Mouse (Mus musculus) midbrain, embryonic 11.5 days (tissue): ENCODE data around the gene Wdr54. TPM values are rescaled to one million over a fixed set of nuclear protein-coding genes. Genes with fewer than 3 reads are reported as not detected.
A peak's percentile ranks its signal among the peaks of the same experiment; 100 is the strongest.

Experiments
- ATAC-seq: fragments of 200-750 bp; cut with Nextera tagmentation; 2 replicates; pipeline ENCODE4 v1.8.0; 2017; ENCODE audit warnings: moderate TSS enrichment, moderate library complexity; ENCODE audit not compliant: low FRiP score
- DNase-seq: peaks from one replicate; pipeline ENCODE4 v3.0.0; 2015; ENCODE audit warnings: low spot score; ENCODE audit errors: missing footprints
- H3K27ac ChIP-seq: fragments of 300-500 bp; sonication (generic); 2 replicates; pipeline ENCODE4 v1.5.1; 2014; ENCODE audit warnings: low read depth, low read length
- H3K27me3 ChIP-seq: fragments of 300-500 bp; sonication (generic); 2 replicates; pipeline ENCODE4 v1.6.1; 2014; ENCODE audit warnings: mild to moderate bottlenecking, low read length, moderate library complexity, mixed read lengths; ENCODE audit not compliant: control insufficient read depth, insufficient read depth
- H3K36me3 ChIP-seq: fragments of 300-500 bp; sonication (generic); 2 replicates; pipeline ENCODE4 v1.6.1; 2014; ENCODE audit warnings: mild to moderate bottlenecking, low read length, moderate library complexity, mixed read lengths; ENCODE audit not compliant: control insufficient read depth, insufficient read depth
- H3K4me1 ChIP-seq: fragments of 300-500 bp; sonication (generic); 2 replicates; pipeline ENCODE4 v1.6.1; 2014; ENCODE audit warnings: low read length; ENCODE audit not compliant: control insufficient read depth, insufficient read depth
- H3K4me2 ChIP-seq: fragments of 300-500 bp; sonication (generic); 2 replicates; pipeline ENCODE4 v1.6.1; 2014; ENCODE audit warnings: mild to moderate bottlenecking, moderate library complexity
- H3K4me3 ChIP-seq: fragments of 300-500 bp; sonication (generic); 2 replicates; pipeline ENCODE4 v1.5.1; 2014; ENCODE audit warnings: low read depth, low read length
- H3K9ac ChIP-seq: fragments of 300-500 bp; sonication (generic); 2 replicates; pipeline ENCODE4 v1.6.1; 2014; ENCODE audit warnings: low read length
- H3K9me3 ChIP-seq: fragments of 300-500 bp; sonication (generic); 2 replicates; pipeline ENCODE4 v1.6.1; 2016; ENCODE audit warnings: low read length; ENCODE audit not compliant: control insufficient read depth
- WGBS: fragments of 180-500 bp; shearing (Covaris S2); extraction: QIAGEN DNeasy Blood & Tissue Kit; methylation state at CpG from one replicate; pipeline ENCODE4 v1.1.7; 2014; 5-methylcytosine and 5-hydroxymethylcytosine counted together
- polyA plus RNA-seq: library from polyadenylated mRNA; unstranded; fragments of >200 nt; fragmentation: Nextera tagmentation; extraction: Ambion mirVana; gene quantifications from 2 replicates; pipeline ENCODE4 v1.2.1, GENCODE M21; 2014

Wdr54 gene
- polyA plus RNA-seq, 1 experiment from 2014 or later: 13.7 TPM

DNA sequence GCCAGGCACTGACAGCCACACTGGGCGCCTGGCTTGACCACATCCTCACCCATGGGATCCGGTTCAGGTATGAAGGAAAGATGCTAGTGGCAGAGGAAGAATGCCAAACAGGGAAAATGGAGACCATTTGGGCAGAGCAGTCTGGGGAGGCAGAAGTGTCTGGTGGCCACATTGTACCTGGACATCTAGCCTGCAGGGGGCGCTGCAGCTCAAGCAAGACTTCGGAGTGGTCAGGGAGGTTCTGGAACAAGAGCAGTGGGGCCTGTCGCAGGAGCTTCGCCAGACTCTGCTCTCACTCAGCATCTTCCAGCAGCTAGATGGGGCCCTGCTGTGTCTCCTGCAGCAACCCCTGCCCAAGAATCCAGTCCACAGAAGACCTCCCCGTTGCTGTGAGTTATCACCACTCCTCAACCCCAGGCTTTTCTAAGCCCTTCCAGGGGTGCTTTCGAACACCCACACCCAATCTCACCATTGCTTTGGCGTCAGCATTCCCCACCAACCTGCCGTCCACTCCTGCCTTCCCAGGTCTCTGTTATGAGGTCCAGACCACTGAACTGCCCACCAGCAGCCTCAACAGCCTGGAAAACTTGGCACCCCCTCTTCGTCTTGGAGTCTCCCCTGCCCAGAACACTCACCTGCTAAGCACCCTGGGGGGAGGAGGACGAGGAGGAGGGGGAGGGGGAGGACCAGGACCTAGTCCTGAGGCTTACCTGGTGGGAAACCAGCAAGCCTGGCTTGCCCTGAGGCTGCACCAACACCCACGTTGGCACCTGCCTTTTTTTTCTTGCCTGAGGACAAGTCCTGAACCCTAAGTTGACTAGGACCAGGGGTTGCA lies 48.4 kb downstream of the Wdr54 start:
- Histone ChIP-seq H3K9me3 (no peaks in the 10 kb centered on the region), H3K9ac (peak overlapping the region; percentile 93), H3K4me1 (peaks cover 19% of the 10 kb centered on the region), H3K4me2 (peak overlapping the region; percentile 91), H3K27me3 (peaks cover 7% of the 10 kb centered on the region; the same call in 1 of the 2 replicates), H3K4me3 (peak overlapping the region; percentile 94), H3K27ac (no peak overlapping the region), H3K36me3 (no peaks in the 10 kb centered on the region)
- 42% methylated on average over 12 of the region's 13 CpGs for WGBS
- ATAC-seq: peak; percentile 51
- peak; percentile 94 for DNase-seq

DNA sequence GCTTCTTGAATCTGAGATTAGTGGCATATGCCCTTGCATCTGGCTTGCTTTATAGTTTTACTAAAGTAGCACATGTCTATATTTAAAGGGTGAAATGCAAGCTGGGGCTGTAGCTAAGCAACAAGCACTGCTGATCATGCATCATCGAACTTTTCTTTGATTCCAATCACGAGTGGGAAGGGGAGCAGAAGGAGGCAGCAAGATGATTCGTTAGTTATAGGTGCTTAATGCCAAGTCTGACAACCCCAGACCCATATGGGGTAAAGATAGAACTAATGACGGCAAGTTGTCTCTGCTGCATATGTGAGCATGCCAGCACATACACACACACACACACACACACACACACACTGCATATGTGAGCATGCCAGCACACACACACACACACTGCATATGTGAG lies 52.0 kb downstream of the Wdr54 start:
- peaks cover 21% of the 10 kb centered on the region for H3K4me1 ChIP-seq
- WGBS: 78% methylated on average over 4 of the region's 4 CpGs
- no peak overlapping the region for H3K9ac ChIP-seq
- no peaks in the 10 kb centered on the region for H3K9me3 ChIP-seq
- no peak for DNase-seq
- no peak overlapping the region for H3K4me3 ChIP-seq
- H3K36me3 ChIP-seq: no peaks in the 10 kb centered on the region
- H3K27me3 ChIP-seq: peaks cover 9% of the 10 kb centered on the region; the same call in 1 of the 2 replicates
- no peak overlapping the region for H3K4me2 ChIP-seq
- no peak for ATAC-seq
- no peak overlapping the region for H3K27ac ChIP-seq

DNA sequence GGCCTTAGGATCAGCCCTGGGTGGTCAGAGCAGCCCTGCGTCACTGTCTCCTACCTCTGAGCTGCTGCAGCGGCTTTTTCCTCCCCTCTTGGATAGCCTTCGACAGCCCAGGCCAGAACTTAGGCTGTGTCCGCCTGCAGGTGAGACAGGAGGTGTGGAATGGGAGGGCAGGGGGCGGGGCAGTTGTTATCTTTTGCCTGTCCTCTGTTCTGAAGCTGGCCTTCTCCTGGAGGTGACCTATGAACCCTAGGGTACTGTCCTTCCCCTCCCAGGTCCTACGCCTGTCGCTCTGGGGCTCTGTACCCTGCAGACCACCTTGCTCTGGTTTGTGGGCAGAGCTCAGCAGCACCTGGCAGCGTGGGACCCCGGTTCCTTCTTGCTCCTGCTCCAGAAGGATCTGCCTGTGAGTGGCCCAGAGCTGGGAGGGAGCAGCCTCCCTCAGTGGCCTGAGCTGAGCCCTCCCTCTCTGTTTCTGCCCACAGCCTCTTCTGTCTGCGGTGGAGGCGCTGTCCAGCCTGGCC lies 53.0 kb downstream of the Wdr54 start:
- 47% methylated on average over 11 of the region's 11 CpGs for WGBS
- H3K4me3 ChIP-seq: no peak overlapping the region
- H3K4me2 ChIP-seq: peak overlapping the region; percentile 99; the same call in 1 of the 2 replicates
- peak overlapping the region; percentile 5; the same call in 1 of the 2 replicates for H3K9ac ChIP-seq
- ATAC-seq: no peak
- H3K36me3 ChIP-seq: no peaks in the 10 kb centered on the region
- H3K27ac ChIP-seq: no peak overlapping the region
- H3K9me3 ChIP-seq: no peaks in the 10 kb centered on the region
- DNase-seq: no peak
- H3K27me3 ChIP-seq: peaks cover 9% of the 10 kb centered on the region; the same call in 1 of the 2 replicates
- H3K4me1 ChIP-seq: peaks cover 18% of the 10 kb centered on the region

DNA sequence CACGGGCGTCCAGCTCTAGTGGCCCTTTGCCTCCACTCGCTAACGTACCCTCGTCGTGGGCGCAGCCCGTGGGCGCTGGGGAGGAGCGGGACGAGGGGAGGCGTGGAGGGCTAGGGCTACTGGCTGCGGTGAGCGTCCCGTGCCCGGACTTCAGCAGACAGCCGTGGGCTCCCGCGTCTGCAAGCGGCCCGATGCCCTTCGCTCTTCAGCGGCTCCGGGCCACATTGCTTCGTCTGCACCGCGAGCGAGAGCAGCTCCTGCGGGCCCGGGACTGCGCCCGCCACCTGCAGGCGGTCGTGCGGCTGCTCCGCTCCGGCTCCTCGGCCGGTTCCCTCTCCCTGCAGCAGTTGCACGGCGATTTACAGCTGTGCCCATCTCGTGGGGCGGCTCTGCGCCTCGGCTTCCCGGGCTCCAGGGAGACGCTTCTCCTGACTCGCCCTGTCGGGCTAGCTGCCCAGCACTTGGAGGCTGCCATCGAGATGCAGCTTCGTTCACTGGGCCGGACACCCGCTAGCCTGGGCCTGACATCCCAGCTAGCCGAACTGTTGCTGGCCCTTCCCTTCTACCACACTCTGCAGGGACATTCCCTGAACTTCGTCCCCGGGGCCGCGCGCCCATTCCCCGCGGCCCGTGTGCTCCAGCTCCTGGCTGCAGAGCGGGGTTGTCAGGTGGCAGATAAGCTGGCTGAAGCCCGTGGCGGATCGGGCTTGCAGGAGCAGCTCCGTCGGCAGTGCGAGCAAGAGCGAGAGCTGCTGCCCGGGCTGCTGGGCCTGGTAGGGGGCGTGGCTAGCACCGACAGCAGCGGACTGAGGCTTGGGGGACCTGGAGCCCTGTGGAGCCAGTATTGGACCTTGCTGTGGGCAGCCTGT lies 54.3 kb downstream of the Wdr54 start:
- peaks cover 13% of the 10 kb centered on the region for H3K4me1 ChIP-seq

DNA sequence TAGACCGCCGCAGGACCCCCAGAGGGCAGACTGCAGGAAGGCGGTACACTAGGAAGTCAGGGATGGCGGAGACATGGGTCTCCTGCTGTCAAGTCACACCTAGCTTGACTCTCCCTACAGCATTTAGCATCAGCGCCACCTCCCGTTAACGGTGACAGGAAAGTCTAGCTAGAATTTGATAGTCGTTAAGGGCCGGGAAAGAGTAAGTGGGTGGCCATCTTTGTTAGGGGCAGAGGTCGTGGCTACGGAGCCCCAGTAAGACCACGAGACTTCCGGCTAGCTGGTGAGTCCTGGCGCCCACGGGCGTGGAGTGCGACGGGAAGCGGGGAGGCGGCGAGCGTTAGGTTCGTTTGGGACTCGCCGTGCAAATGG lies 54.9 kb downstream of the Wdr54 start, which contains the start of the genes Ccdc142 and Gm42688:
Ccdc142 (plus strand) TSS at position 286 of the 372 bp plus-strand sequence.
Gm42688 (plus strand) TSS at position 302 of the 372 bp plus-strand sequence.
- H3K4me1 ChIP-seq: peaks cover 13% of the 10 kb centered on the region
- ATAC-seq (peak; percentile 87), DNase-seq (peak; percentile 96)
- H3K27me3 ChIP-seq: peaks cover 9% of the 10 kb centered on the region; the same call in 1 of the 2 replicates
- under 1% methylated on average over 25 of the region's 25 CpGs for WGBS
- peak within 1 kb of the TSS; percentile 75 for H3K9ac ChIP-seq
- H3K36me3 ChIP-seq: no peaks in the 10 kb centered on the region
- H3K4me3 ChIP-seq: peak within 1 kb of the TSS; percentile 72
- no peaks in the 10 kb centered on the region for H3K9me3 ChIP-seq
- H3K27ac ChIP-seq: peak within 1 kb of the TSS; percentile 58
- H3K4me2 ChIP-seq: peak within 1 kb of the TSS; percentile 99

More for the DNA sequence above, 54.3 kb downstream of the Wdr54 start:
- Histone ChIP-seq H3K9me3 (no peaks in the 10 kb centered on the region), H3K27ac (peak overlapping the region; percentile 58), H3K4me3 (peak overlapping the region; percentile 72), H3K4me2 (peak overlapping the region; percentile 99), H3K27me3 (peaks cover 9% of the 10 kb centered on the region; the same call in 1 of the 2 replicates), H3K36me3 (no peaks in the 10 kb centered on the region), H3K9ac (peak overlapping the region; percentile 75)
- DNase-seq (peak; percentile 98), ATAC-seq (peak; percentile 80)
- WGBS: under 1% methylated on average over 74 of the region's 74 CpGs

Other genes with a start within 250 kb of the Wdr54 start
- 0.91 and 1.1 TPM in 2 replicates for gene Sema4f, start 216.6 kb downstream of the Wdr54 start, polyA plus RNA-seq
- 0.18 TPM in 1 of 2 replicates, not detected in the other for gene M1ap, start 209.5 kb downstream of the Wdr54 start, polyA plus RNA-seq
- 4.0 and 5.2 TPM in 2 replicates for gene Dok1, start 122.9 kb downstream of the Wdr54 start, polyA plus RNA-seq
- 6.6 and 6.8 TPM in 2 replicates for gene Loxl3, start 122.2 kb downstream of the Wdr54 start, polyA plus RNA-seq
- gene Aup1, start 101.9 kb downstream of the Wdr54 start, polyA plus RNA-seq: 109 and 111 TPM in 2 replicates
- 28.2 and 30.0 TPM in 2 replicates for gene Htra2, start 101.1 kb downstream of the Wdr54 start, polyA plus RNA-seq
- gene Dqx1, start 98.6 kb downstream of the Wdr54 start, polyA plus RNA-seq: 0.43 and 0.68 TPM in 2 replicates
- not detected in 2 replicates for gene Tlx2, start 86.1 kb downstream of the Wdr54 start, polyA plus RNA-seq
- gene Pcgf1, start 78.5 kb downstream of the Wdr54 start, polyA plus RNA-seq: 31.5 and 35.5 TPM in 2 replicates
- gene Lbx2, start 70.0 kb downstream of the Wdr54 start, polyA plus RNA-seq: 0.44 TPM in 1 of 2 replicates, not detected in the other
- gene Ccdc142, start 54.8 kb downstream of the Wdr54 start, polyA plus RNA-seq: 0.83 and 1.00 TPM in 2 replicates
- 1.2 and 2.3 TPM in 2 replicates for gene Gm42688, start 54.8 kb downstream of the Wdr54 start, polyA plus RNA-seq
- gene Mrpl53, start 47.4 kb downstream of the Wdr54 start, polyA plus RNA-seq: 120 and 130 TPM in 2 replicates
- gene Mogs, start 40.9 kb downstream of the Wdr54 start, polyA plus RNA-seq: 21.6 and 23.4 TPM in 2 replicates
- gene Wbp1, start 34.8 kb downstream of the Wdr54 start, polyA plus RNA-seq: 134 and 153 TPM in 2 replicates
- gene Ino80b, start 31.0 kb downstream of the Wdr54 start, polyA plus RNA-seq: 18.8 and 19.4 TPM in 2 replicates
- 13.6 and 16.6 TPM in 2 replicates for gene Rtkn, start 20.9 kb downstream of the Wdr54 start, polyA plus RNA-seq
- gene 1700003E16Rik, start within 50 bp of the Wdr54 start, polyA plus RNA-seq: 1.7 TPM in 2 replicates
- gene Dctn1, start 9.5 kb upstream of the Wdr54 start, polyA plus RNA-seq: 80.2 and 81.7 TPM in 2 replicates
- gene Slc4a5, start 63.4 kb upstream of the Wdr54 start, polyA plus RNA-seq: 0.52 and 0.68 TPM in 2 replicates
- 48.0 and 51.6 TPM in 2 replicates for gene Mthfd2, start 169.5 kb upstream of the Wdr54 start, polyA plus RNA-seq
- 73.7 and 82.0 TPM in 2 replicates for gene Mob1a, start 169.6 kb upstream of the Wdr54 start, polyA plus RNA-seq
- 134 and 144 TPM in 2 replicates for gene Bola3, start 192.8 kb upstream of the Wdr54 start, polyA plus RNA-seq